Mouse (Mus musculus) mouse trophoblast stem cell (cell line): ENCODE measurements at regions not wholly inside any gene's neighbourhood (a gene's known extent, or its start where the extent isn't known, plus 50 kb on each side); places are given as distances from the start of the nearest gene placed in this dataset.

Experiments used
- in situ Hi-C, 2 experiments: fragments of 300-500 bp; cut with MseI, MboI; formaldehyde crosslinking; loops; 2 replicates in 1 of 2; 3 replicates in 1 of 2; pipeline ENCODE4 v1.15.1; 2025

DNA sequence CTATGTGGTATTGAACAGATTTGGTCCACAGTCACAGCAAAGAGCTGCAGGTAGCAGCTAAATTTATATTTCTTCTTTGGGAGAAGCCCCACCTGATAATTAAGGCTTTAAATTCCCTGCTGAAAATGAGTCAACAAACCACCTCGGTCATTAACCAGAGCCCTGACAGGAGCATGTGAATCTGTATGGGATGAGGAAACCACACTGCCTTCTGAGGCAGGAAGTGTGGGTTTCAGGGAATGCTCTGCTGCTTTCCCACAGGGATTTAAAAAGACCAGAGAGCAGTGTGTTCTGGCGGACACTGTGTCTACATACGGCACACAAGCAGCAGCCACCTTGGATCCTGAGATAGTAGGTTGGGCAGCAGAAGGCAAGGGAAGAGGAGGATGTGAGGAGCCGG is 204.0 kb upstream of the Gm21798 start:
- in situ Hi-C loops, result no loop called here

DNA sequence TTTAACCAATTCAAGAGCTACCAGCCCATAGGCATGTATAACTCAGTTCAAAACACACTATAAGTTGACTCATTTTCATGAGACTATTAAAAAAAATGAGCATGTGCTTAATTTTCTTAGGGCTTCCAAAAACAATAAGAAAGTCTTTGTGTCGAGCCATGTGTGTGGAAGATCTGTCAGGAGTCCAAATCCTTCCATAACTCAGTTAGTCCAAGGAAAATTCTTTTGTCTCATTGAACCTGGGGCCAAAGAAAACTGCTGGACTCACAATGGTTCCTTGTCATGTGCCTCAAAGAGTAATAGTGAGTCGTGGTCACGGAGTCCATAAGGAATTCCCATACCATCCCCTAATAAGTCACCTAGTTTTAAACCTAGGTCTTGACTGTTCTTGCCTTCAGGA is 199.0 kb upstream of the Gm21798 start:
- in situ Hi-C loops, result no loop called here

DNA sequence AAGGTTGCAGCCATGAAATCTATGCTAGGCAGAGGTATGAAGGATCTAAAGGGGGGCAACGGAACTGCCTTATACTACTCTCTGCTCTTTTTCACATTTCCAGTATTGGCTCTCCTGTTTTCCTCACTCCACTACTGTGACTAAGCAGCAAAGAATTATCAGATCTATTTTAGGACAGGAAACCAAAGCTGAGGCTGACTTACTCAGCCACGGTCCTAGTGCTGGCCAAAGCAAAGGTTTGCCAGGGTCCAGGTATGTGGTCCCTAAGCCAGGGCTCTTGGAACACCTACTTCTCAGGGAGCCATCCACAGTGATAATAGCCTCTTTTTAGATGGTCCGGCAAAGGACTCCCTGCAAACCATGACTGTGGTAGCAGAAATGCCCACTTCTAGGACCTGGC is 195.6 kb upstream of the Gm21798 start:
- in situ Hi-C loops, result loop anchor here in 1 of 2 experiments (10.0 kb wide), 1 partner anchor 447 kb away; no protein-coding TSS in a partner anchor

DNA sequence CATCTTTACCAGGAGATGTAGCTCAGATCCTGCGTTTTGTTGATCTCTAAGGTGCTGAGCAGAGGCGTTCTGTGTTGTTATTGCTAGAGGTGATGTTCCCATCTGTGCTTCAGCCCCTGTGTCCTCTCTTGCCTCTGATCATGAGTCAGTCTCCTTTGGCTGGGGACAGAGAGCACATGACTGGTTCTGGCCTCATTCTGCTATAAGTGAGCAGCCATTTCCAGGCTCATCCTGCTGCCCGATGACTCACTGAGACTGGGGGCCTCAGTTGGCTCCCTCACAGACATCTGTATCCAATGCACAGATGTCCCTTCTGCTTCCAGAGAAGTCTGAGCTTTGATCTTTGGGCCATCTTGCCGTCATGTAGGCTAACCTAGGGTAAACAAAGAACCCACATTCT is 194.9 kb upstream of the Gm21798 start:
- in situ Hi-C loops, result loop anchor here in 1 of 2 experiments (10.0 kb wide), 1 partner anchor 448 kb away; no protein-coding TSS in a partner anchor

DNA sequence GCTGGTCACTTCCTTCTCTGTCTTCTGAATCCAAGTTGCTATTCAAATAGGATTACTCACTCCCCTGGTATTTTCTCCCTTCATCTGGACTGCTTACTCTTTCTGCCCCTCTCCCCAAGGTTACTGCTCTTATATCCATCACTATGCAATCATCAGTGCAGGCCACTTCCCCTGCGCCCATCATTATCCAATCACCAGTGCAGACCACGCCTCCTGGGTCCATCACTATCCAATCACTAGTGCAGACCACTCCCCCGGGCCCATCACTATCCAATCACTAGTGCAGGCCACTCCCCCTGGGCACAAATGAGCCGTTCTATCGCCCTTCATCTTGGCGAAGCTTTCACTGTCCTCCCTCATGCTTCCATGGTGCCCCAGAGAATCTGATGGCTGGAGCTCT is 191.1 kb upstream of the Gm21798 start:
- in situ Hi-C loops, result loop anchor here (10.0 to 25.0 kb wide), 2 partner anchors 452 to 464 kb away; no protein-coding TSS in a partner anchor

DNA sequence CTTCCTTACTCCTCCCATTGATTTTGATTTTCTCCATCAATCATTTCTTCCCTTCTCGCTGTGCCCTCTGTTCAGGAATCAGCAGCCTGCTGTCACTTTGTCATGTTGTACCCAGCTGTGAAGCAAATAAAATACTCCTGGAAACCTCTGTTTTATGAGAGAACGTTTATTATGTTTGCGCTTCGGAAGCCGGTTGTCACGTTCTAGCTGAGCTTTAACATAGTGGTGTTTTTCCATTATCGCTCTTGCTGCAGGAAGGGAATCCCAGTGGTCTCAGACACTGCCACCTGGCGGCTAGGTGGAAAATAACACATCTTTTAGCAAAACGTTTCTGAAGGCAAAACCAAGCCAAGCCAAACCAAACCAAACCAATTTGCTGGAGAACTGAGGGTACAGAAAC is 190.2 kb upstream of the Gm21798 start:
- in situ Hi-C loops, result loop anchor here (10.0 to 25.0 kb wide), 2 partner anchors 452 to 465 kb away; no protein-coding TSS in a partner anchor
